Mouse (Mus musculus): ENCODE measurements around the gene Tesmin.

Tesmin gene

GRCm38 (mm10) chr19:3392384-3392783 lies 3.7 kb downstream of the Tesmin start:
- DNase-seq (ENCODE audit: low spot score) = no peak

GRCm38 (mm10) chr19:3394216-3394615 lies 5.6 kb downstream of the Tesmin start:
- no peak for DNase-seq (ENCODE audit: low spot score)

DNA sequence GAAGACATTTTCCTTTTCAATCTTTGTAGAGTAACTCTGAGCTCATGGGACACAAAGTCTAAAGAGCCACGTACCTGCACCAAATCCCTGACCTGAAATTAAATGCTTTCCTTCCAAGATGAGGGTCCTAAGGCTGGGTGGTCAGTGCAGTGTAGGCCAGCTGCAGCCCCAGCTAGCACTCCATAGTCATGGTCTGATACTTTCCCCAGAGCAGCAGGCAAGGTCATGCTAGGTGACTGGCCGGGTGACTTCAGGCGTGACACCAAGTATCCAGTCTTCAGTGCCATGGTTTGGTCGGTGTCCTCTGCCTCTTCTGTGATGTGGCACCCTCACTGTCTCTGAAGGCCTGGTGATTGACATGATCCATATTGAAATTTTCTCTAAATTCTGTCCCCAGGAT lies 11.4 kb downstream of the Tesmin start:
- DNase-seq (ENCODE audit: low spot score) = no peak

- DNase-seq (ENCODE audit: low spot score) = no peak
Measured at GRCm38 (mm10) chr19:3401504-3401903, 12.8 kb downstream of the Tesmin start.

DNA sequence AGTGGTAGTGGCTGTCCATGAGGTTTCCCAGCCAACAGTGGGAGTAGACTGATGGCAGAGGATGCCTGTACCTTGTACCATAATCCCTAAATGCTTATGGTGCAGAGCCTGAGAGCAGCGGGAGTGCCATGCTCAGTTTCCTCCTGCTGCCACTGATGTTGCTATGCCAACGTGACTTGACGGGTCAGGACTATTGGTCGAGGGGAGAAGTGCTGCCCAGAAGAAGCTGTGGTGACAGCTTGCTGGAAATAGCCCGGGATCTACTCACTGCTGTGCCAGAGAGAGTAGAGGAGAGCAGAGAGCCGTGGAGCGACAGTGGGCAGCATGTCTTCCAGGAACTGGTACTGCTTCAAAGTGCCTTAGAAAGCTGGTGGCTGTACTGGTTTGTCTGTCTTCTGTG lies 13.3 kb downstream of the Tesmin start:
- DNase-seq (ENCODE audit: low spot score) = no peak

GRCm38 (mm10) chr19:3402390-3402789 lies 13.7 kb downstream of the Tesmin start:
- DNase-seq (ENCODE audit: low spot score) = no peak

GRCm38 (mm10) chr19:3404030-3404429 lies 15.4 kb downstream of the Tesmin start:
- no peak for DNase-seq (ENCODE audit: low spot score)

DNA sequence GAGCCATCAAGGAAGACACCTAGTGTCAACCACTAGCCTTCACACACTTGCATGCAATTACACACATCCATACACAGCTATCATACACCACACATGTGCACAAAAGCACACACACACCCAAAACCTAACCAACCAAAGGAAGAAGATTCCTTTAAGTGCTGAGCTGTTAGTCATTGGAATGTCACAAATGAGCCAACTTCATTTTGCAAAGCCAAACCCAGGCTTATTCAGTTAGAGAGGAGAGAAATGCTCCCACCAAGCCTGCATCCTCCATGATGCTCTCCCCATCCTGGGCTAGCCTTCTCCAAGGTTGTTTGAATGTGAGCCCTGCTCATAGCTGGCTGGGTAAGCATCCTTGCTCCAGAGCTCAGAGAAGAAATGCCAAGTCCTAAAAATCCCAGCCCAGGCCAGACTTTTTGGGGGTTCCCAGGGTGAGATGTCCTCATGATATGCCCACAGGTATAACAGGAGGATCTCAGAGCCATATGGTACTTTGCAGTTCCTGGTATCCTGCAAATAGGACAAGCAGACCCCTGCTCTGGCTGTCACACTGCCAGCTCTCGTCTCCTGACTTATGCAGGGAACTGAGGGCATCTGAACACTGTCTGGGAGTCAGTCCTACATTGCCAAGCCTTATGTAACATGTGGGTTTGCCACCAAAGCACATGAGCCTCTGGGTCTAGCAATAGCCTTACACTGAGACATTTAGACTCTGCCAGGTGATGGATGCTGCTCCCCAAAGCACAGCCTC lies 17.0 kb downstream of the Tesmin start:
- no peak for DNase-seq (ENCODE audit: low spot score)

GRCm38 (mm10) chr19:3414268-3414733 lies 25.6 kb downstream of the Tesmin start, which contains the start of gene Gal:
Gal (minus strand) TSS chr19:3414544.
- DNase-seq (ENCODE audit: low spot score) = peak; percentile 40

DNA sequence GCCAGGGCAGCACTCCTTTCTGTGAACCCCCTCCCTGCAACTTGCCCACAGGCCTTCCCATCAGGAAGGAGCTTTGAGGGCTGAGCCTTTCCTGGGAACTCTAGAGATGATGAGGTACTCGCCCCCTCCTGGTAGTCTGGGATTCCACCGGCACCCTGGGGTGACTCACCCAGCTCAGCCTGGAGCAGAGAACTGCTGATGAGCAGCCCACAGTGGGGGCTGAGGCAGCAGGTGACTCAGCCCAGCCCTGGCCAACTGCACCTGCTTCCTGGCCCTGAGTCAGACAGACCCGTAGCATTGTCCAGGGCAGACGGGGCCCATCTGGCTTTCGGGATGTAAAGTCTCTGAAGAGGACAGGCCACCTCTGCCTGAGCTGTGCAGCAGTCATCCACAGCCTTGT lies 30.6 kb downstream of the Tesmin start:
- no peak for DNase-seq (ENCODE audit: low spot score)

GRCm38 (mm10) chr19:3422488-3422887 lies 33.8 kb downstream of the Tesmin start:
- DNase-seq (ENCODE audit: low spot score) = no peak

- no peak for DNase-seq (ENCODE audit: low spot score)
Measured at GRCm38 (mm10) chr19:3422981-3423380, 34.3 kb downstream of the Tesmin start.

- no peak for DNase-seq (ENCODE audit: low spot score)
Measured at GRCm38 (mm10) chr19:3424214-3424613, 35.6 kb downstream of the Tesmin start.

GRCm38 (mm10) chr19:3428057-3428830 lies 39.6 kb downstream of the Tesmin start:
- no peak for DNase-seq (ENCODE audit: low spot score)

DNA sequence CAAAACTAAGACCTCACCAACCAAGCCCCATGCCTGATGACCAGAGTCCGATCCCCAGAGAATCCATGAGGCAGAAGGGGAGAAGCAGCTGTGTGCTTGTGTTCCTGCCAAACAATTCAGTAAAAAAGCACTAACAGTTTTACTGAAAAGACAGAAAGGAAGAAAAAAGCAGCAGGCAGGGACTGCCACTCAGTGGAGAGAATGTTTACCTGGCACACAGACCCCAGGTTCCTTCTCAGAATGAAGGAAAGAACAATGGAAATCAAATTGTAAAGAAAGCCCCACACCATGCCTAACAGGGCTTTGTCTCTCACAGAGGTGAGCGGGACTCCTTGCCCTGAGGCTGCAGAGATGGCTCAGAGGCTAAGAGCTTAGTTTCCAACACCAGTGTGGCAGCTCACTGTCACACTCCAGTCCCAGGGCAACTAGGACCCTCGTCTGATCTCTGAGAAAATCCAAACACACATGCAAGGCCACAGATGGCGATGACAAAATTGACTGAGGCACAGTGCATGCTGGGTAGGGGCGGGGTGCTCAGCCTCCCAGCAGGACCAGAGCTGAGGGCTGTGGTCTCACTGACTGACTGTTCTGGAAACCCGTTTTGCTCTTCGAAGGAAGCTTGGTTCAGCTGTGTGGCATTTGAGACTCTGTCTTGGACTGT lies 40.6 kb downstream of the Tesmin start:
- no peak for DNase-seq (ENCODE audit: low spot score)

DNA sequence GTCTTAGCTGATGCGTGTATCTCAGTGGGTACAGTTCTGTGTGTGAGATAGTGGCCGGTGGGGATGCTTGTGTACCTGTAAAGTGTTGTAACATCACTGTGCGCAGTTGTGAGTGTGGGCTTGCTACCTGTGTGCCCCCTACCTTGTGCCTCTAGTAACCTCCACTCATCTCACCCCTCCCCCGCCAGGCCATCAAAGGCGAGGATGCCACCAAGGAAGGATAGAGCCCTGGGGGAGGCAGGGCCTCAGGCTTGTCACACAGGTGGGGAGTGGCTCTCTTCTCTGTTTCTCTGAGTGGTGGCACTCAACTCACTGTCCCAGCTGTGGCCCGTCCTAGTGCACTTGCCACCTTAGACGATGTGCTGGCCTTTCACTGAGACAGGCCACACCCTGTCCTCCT lies 42.4 kb downstream of the Tesmin start:
- DNase-seq (ENCODE audit: low spot score) = no peak

GRCm38 (mm10) chr19:3431969-3432368 lies 43.3 kb downstream of the Tesmin start:
- no peak for DNase-seq (ENCODE audit: low spot score)

DNA sequence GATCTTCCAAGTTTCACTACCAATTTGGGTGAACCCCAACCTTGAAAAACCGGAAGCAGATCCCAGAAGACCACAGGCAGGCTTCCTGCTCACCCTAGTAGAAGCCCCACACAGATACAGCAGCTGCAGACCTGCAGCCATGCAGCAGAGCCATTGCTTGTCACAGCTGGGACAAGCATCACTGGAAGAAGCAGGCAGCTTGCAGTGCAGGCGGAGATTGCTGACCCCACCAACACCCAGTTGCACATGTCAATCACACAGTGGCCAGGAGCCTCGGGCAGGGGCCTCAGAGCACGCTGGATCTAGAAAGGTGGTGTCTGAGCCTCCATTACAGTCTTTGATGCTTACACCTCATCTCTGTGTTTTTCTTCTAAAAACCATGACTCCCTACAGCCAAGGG lies 45.5 kb downstream of the Tesmin start:
- DNase-seq (ENCODE audit: low spot score) = no peak

GRCm38 (mm10) chr19:3434641-3435040 lies 46.0 kb downstream of the Tesmin start:
- no peak for DNase-seq (ENCODE audit: low spot score)

- no peak for DNase-seq (ENCODE audit: low spot score)
Measured at GRCm38 (mm10) chr19:3435824-3436223, 47.2 kb downstream of the Tesmin start.

DNA sequence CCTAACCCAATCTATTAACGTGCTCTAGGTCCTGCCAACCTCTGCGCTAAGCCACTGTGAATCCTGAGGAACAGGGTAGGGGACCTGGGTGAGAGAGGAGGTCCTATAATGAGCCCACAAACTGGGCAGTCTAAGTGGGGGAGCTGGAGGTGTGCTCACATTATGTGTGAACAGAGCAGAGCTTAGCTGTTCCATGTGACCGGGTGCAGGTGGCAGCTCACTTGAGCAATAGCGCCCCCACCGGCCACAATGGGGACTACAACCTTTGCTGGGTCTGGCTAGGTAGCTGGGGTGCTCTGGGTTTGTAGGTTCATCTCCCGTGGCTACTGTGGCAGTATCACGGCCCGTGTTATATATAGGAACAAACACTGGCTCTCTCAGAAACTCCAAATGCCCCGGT lies 48.2 kb downstream of the Tesmin start:
- DNase-seq (ENCODE audit: low spot score) = peak; percentile 27

GRCm38 (mm10) chr19:3437980-3438379 lies 49.3 kb downstream of the Tesmin start:
- no peak for DNase-seq (ENCODE audit: low spot score)

DNA sequence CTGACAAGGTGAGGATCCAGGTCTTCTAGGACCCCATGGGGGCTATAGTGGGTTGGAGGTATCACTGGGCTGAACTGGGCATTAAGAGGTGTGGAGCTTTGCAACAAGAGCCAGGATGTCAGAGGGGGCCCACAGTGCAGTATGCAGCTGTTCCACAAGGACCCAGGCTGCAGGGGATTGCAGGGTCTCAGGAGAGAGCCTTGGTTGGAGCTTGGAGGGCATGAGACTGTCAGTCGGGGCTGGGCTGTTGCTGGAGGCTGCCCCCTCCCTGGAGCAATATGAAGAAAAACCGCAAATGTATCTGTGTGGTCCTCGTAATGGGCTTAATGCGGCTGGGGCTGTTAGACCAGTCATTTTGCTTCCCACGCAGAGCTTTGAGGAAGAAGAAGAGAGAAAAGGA lies 52.0 kb downstream of the Tesmin start:
- no peak for DNase-seq (ENCODE audit: low spot score)
